Mouse (Mus musculus): ENCODE measurements around the gene Rufy1. TPM values are rescaled to one million over a fixed set of nuclear protein-coding genes. Genes with fewer than 3 reads are reported as not detected.

Rufy1 gene
- polyA plus RNA-seq, 1 experiment from 2014 or later: 19.6 TPM

GRCm38 (mm10) chr11:50346256-50347032 lies 84.5 kb downstream of the Rufy1 start:
- Histone ChIP-seq H3K9me3 (replicated peaks) (no peaks in the 10 kb centered on the region), H3K27me3 (replicated peaks) (no peaks in the 10 kb centered on the region), H3K4me3 (no peak overlapping the region), H3K36me3 (no peaks in the 10 kb centered on the region), H3K4me2 (no peak overlapping the region), H3K9ac (no peak overlapping the region), H3K27ac (ENCODE audit: poor library complexity, severe bottlenecking) (no peak overlapping the region), H3K4me1 (replicated peaks) (peaks cover 6% of the 10 kb centered on the region; the same call in 1 of the 2 replicates)
- WGBS: 78% methylated on average over 9 of the region's 9 CpGs
- ATAC-seq (ENCODE audit: insufficient number of reproducible peaks, low FRiP score): no peak

- Histone ChIP-seq H3K4me2 (no peak overlapping the region), H3K36me3 (no peaks in the 10 kb centered on the region), H3K4me3 (no peak overlapping the region), H3K4me1 (replicated peaks) (peaks cover 6% of the 10 kb centered on the region; the same call in 1 of the 2 replicates), H3K9ac (no peak overlapping the region), H3K27ac (ENCODE audit: poor library complexity, severe bottlenecking) (no peak overlapping the region), H3K27me3 (replicated peaks) (no peaks in the 10 kb centered on the region), H3K9me3 (replicated peaks) (no peaks in the 10 kb centered on the region)
- WGBS: 82% methylated on average over 4 of the region's 4 CpGs
- no peak for ATAC-seq (ENCODE audit: insufficient number of reproducible peaks, low FRiP score)
Measured at GRCm38 (mm10) chr11:50345486-50345885, 85.4 kb downstream of the Rufy1 start.

MicroRNAs within 50 kb of the gene (microRNA counts, 519-probe panel; counts per million panel counts)
- microRNA mmu-miR-804: 4,340 counts per million, percentile 41 among the panel's probes with 10 or more counts

Small RNA genes lying within 50 kb of the gene (microRNA-seq; reads per million reads assigned to microRNA genes)
- not detected for gene Mir804

Other genes with a start within 250 kb of the Rufy1 start
- 209 and 210 TPM in 2 replicates for gene Sqstm1, start 220.3 kb downstream of the Rufy1 start, polyA plus RNA-seq (2016; fragmentation: Nextera tagmentation; extraction: Ambion mirVana)
- gene Mgat4b, start 220.2 kb downstream of the Rufy1 start, polyA plus RNA-seq (2016; fragmentation: Nextera tagmentation; extraction: Ambion mirVana): 35.4 and 39.3 TPM in 2 replicates
- gene Ltc4s, start 192.5 kb downstream of the Rufy1 start, polyA plus RNA-seq (2016; fragmentation: Nextera tagmentation; extraction: Ambion mirVana): 0.63 and 0.70 TPM in 2 replicates
- gene Maml1, start 138.8 kb downstream of the Rufy1 start, polyA plus RNA-seq (2016; fragmentation: Nextera tagmentation; extraction: Ambion mirVana): 4.6 and 6.1 TPM in 2 replicates
- gene Canx, start 105.5 kb downstream of the Rufy1 start, polyA plus RNA-seq (2016; fragmentation: Nextera tagmentation; extraction: Ambion mirVana): 331 and 334 TPM in 2 replicates
- gene Cby3, start 76.7 kb downstream of the Rufy1 start, polyA plus RNA-seq (2016; fragmentation: Nextera tagmentation; extraction: Ambion mirVana): 0.26 TPM in 1 of 2 replicates, not detected in the other
- gene Hnrnph1, start 54.1 kb downstream of the Rufy1 start, polyA plus RNA-seq (2016; fragmentation: Nextera tagmentation; extraction: Ambion mirVana): 255 and 272 TPM in 2 replicates
- gene Adamts2, start 171.0 kb upstream of the Rufy1 start, polyA plus RNA-seq (2016; fragmentation: Nextera tagmentation; extraction: Ambion mirVana): 7.4 and 7.5 TPM in 2 replicates